Mouse (Mus musculus): Measurements from ENCODE around the gene Synj1. TPM values are rescaled to one million over a fixed set of nuclear protein-coding genes. Genes with fewer than 3 reads are reported as not detected.

Synj1 gene
- polyA plus RNA-seq, 1 experiment from 2014 or later: 11.4 TPM

- 89% methylated on average over 13 of the region's 13 CpGs for WGBS
- Histone ChIP-seq H3K36me3 (no peaks in the 10 kb centered on the region), H3K27ac (replicated peaks) (no peak overlapping the region), H3K9ac (no peak overlapping the region), H3K27me3 (replicated peaks) (peaks cover 27% of the 10 kb centered on the region; the same call in 1 of the 2 replicates), H3K4me2 (no peak overlapping the region), H3K4me1 (peaks cover 12% of the 10 kb centered on the region), H3K9me3 (no peaks in the 10 kb centered on the region), H3K4me3 (no peak overlapping the region)
- ATAC-seq (ENCODE audit: extremely low read depth, insufficient number of reproducible peaks, low FRiP score, low TSS enrichment): no peak
Observed at GRCm38 (mm10) chr16:90911766-90912165, 99.3 kb downstream of the Synj1 start.

GRCm38 (mm10) chr16:90910855-90911533, 100.1 kb downstream of the Synj1 start:
- Histone ChIP-seq H3K4me3 (no peak overlapping the region), H3K4me2 (no peak overlapping the region), H3K36me3 (no peaks in the 10 kb centered on the region), H3K27me3 (replicated peaks) (peaks cover 23% of the 10 kb centered on the region; the same call in 1 of the 2 replicates), H3K27ac (replicated peaks) (no peak overlapping the region), H3K9ac (no peak overlapping the region), H3K4me1 (peaks cover 7% of the 10 kb centered on the region), H3K9me3 (no peaks in the 10 kb centered on the region)
- no peak for ATAC-seq (ENCODE audit: extremely low read depth, insufficient number of reproducible peaks, low FRiP score, low TSS enrichment)
- 58% methylated on average over 17 of the region's 17 CpGs for WGBS

GRCm38 (mm10) chr16:90907250-90907649, 103.9 kb downstream of the Synj1 start:
- peaks cover 18% of the 10 kb centered on the region; the same call in 1 of the 2 replicates for H3K27me3 ChIP-seq (replicated peaks)
- no peak overlapping the region for H3K27ac ChIP-seq (replicated peaks)
- H3K9ac ChIP-seq: no peak overlapping the region
- no peaks in the 10 kb centered on the region for H3K36me3 ChIP-seq
- ATAC-seq (ENCODE audit: extremely low read depth, insufficient number of reproducible peaks, low FRiP score, low TSS enrichment): no peak
- H3K4me2 ChIP-seq: no peak overlapping the region
- no peaks in the 10 kb centered on the region for H3K9me3 ChIP-seq
- H3K4me1 ChIP-seq: peaks cover 12% of the 10 kb centered on the region
- 63% methylated on average over 7 of the region's 7 CpGs for WGBS
- H3K4me3 ChIP-seq: no peak overlapping the region

- 0 out of 2 replicates have a peak overlapping the region, but pooled peaks have one; percentile 12 for H3K27ac ChIP-seq (replicated peaks)
- no peaks in the 10 kb centered on the region for H3K36me3 ChIP-seq
- H3K9ac ChIP-seq: no peak overlapping the region
- H3K4me1 ChIP-seq: peaks cover 26% of the 10 kb centered on the region
- H3K9me3 ChIP-seq: no peaks in the 10 kb centered on the region
- no peak for ATAC-seq (ENCODE audit: extremely low read depth, insufficient number of reproducible peaks, low FRiP score, low TSS enrichment)
- no peak overlapping the region for H3K4me2 ChIP-seq
- 0 out of 2 replicates have a peak, but pooled peaks cover 4% of the 10 kb centered on the region for H3K27me3 ChIP-seq (replicated peaks)
- H3K4me3 ChIP-seq: no peak overlapping the region
- 31% methylated on average over 5 of the region's 5 CpGs for WGBS
Observed at GRCm38 (mm10) chr16:90903300-90903699, 107.8 kb downstream of the Synj1 start.

GRCm38 (mm10) chr16:90901364-90901763, 109.7 kb downstream of the Synj1 start:
- WGBS: 55% methylated on average over 3 of the region's 4 CpGs

GRCm38 (mm10) chr16:90899498-90899897, 111.6 kb downstream of the Synj1 start:
- no peaks in the 10 kb centered on the region for H3K9me3 ChIP-seq
- H3K4me1 ChIP-seq: peaks cover 26% of the 10 kb centered on the region
- no peaks in the 10 kb centered on the region for H3K36me3 ChIP-seq
- H3K9ac ChIP-seq: no peak overlapping the region
- ATAC-seq (ENCODE audit: extremely low read depth, insufficient number of reproducible peaks, low FRiP score, low TSS enrichment): no peak
- 0 out of 2 replicates have a peak, but pooled peaks cover 4% of the 10 kb centered on the region for H3K27me3 ChIP-seq (replicated peaks)
- no peak overlapping the region for H3K27ac ChIP-seq (replicated peaks)
- H3K4me2 ChIP-seq: no peak overlapping the region
- WGBS: 42% methylated on average over 12 of the region's 12 CpGs
- H3K4me3 ChIP-seq: no peak overlapping the region

More at GRCm38 (mm10) chr16:90901364-90901763, 109.7 kb downstream of the Synj1 start:
- Histone ChIP-seq H3K36me3 (no peaks in the 10 kb centered on the region), H3K27me3 (replicated peaks) (0 out of 2 replicates have a peak, but pooled peaks cover 4% of the 10 kb centered on the region), H3K27ac (replicated peaks) (no peak overlapping the region), H3K4me2 (no peak overlapping the region), H3K4me1 (peaks cover 26% of the 10 kb centered on the region), H3K9ac (no peak overlapping the region), H3K9me3 (no peaks in the 10 kb centered on the region), H3K4me3 (no peak overlapping the region)
- ATAC-seq (ENCODE audit: extremely low read depth, insufficient number of reproducible peaks, low FRiP score, low TSS enrichment): peak; percentile 19; the same call in 1 of the 2 replicates

- 82% methylated on average over 3 of the region's 3 CpGs for WGBS
- H3K27me3 ChIP-seq (replicated peaks): no peaks in the 10 kb centered on the region
- H3K9ac ChIP-seq: no peak overlapping the region
- H3K36me3 ChIP-seq: no peaks in the 10 kb centered on the region
- H3K4me1 ChIP-seq: peaks cover 28% of the 10 kb centered on the region
- no peak overlapping the region for H3K27ac ChIP-seq (replicated peaks)
- H3K4me3 ChIP-seq: no peak overlapping the region
- H3K9me3 ChIP-seq: no peaks in the 10 kb centered on the region
- H3K4me2 ChIP-seq: no peak overlapping the region
- ATAC-seq (ENCODE audit: extremely low read depth, insufficient number of reproducible peaks, low FRiP score, low TSS enrichment): no peak
Observed at GRCm38 (mm10) chr16:90897651-90898050, 113.5 kb downstream of the Synj1 start.

GRCm38 (mm10) chr16:90893792-90894191, 117.3 kb downstream of the Synj1 start:
- Histone ChIP-seq H3K36me3 (no peaks in the 10 kb centered on the region), H3K9me3 (no peaks in the 10 kb centered on the region), H3K27ac (replicated peaks) (no peak overlapping the region), H3K4me2 (no peak overlapping the region), H3K4me1 (peaks cover 33% of the 10 kb centered on the region), H3K4me3 (no peak overlapping the region), H3K27me3 (replicated peaks) (no peaks in the 10 kb centered on the region; the same call in 1 of the 2 replicates), H3K9ac (no peak overlapping the region)
- no peak for ATAC-seq (ENCODE audit: extremely low read depth, insufficient number of reproducible peaks, low FRiP score, low TSS enrichment)
- WGBS: 46% methylated on average over 9 of the region's 9 CpGs

GRCm38 (mm10) chr16:90893019-90893418, 118.1 kb downstream of the Synj1 start:
- 65% methylated on average over 7 of the region's 7 CpGs for WGBS
- Histone ChIP-seq H3K4me1 (peaks cover 33% of the 10 kb centered on the region), H3K4me2 (no peak overlapping the region), H3K4me3 (no peak overlapping the region), H3K27me3 (replicated peaks) (no peaks in the 10 kb centered on the region; the same call in 1 of the 2 replicates), H3K27ac (replicated peaks) (no peak overlapping the region), H3K9me3 (no peaks in the 10 kb centered on the region), H3K9ac (no peak overlapping the region), H3K36me3 (no peaks in the 10 kb centered on the region)
- ATAC-seq (ENCODE audit: extremely low read depth, insufficient number of reproducible peaks, low FRiP score, low TSS enrichment): no peak

- Histone ChIP-seq H3K9ac (no peak overlapping the region), H3K9me3 (peaks cover 3% of the 10 kb centered on the region; the same call in 1 of the 2 replicates), H3K4me2 (peak overlapping the region; percentile 20), H3K4me1 (peaks cover 33% of the 10 kb centered on the region), H3K27ac (replicated peaks) (no peak overlapping the region), H3K4me3 (no peak overlapping the region), H3K36me3 (no peaks in the 10 kb centered on the region), H3K27me3 (replicated peaks) (no peaks in the 10 kb centered on the region; the same call in 1 of the 2 replicates)
- ATAC-seq (ENCODE audit: extremely low read depth, insufficient number of reproducible peaks, low FRiP score, low TSS enrichment): no peak
- 20% methylated on average over 8 of the region's 8 CpGs for WGBS
Observed at GRCm38 (mm10) chr16:90892081-90892480, 119.0 kb downstream of the Synj1 start.

GRCm38 (mm10) chr16:90891601-90892000, 119.5 kb downstream of the Synj1 start:
- Histone ChIP-seq H3K36me3 (no peaks in the 10 kb centered on the region), H3K4me2 (peak overlapping the region; percentile 20), H3K4me1 (peaks cover 37% of the 10 kb centered on the region), H3K4me3 (no peak overlapping the region), H3K27me3 (replicated peaks) (no peaks in the 10 kb centered on the region; the same call in 1 of the 2 replicates), H3K27ac (replicated peaks) (peak overlapping the region; percentile 59), H3K9ac (peak overlapping the region; percentile 14; the same call in 1 of the 2 replicates), H3K9me3 (peaks cover 3% of the 10 kb centered on the region; the same call in 1 of the 2 replicates)
- WGBS: 52% methylated on average over 14 of the region's 14 CpGs
- ATAC-seq (ENCODE audit: extremely low read depth, insufficient number of reproducible peaks, low FRiP score, low TSS enrichment): no peak
